ENCODE assay signal across 8 mouse cellular contexts in the genomic region with DNA sequence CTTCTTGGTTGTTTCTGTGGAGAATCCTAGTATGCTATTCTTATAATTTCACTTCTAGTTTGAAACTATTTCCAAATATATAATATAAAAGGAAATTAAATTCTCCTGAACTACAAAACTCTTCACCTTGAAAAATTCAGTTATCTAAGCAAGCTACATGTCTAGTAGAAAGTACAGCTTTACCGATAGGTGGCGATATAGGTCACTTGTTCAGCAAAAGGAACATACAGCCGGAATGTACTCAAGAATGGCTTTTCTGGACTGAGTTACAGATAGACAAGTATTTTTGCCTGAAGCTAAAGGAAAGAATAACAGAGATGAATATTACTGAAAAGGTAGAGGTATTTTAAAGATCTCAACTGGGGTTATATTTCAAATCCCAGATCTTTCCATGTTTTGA. TPM values are rescaled to one million over a fixed set of nuclear protein-coding genes. Genes with fewer than 3 reads are reported as not detected.
A peak's percentile ranks its signal among the peaks of the same experiment; 100 is the strongest.
DNase-seq lines count a peak whose midpoint lies in the region.

No protein-coding gene starts in this region.

- intact Hi-C loops in heart, postnatal 10 days (cut with DNase I), result loop anchor here (1.0 to 10.0 kb wide), 3 partner anchors 159 to 617 kb away; no protein-coding TSS in a partner anchor
- intact Hi-C loops in heart, postnatal 25 days (cut with DNase I), result loop anchor here (5.0 to 10.0 kb wide), 3 partner anchors 357 to 617 kb away; no protein-coding TSS in a partner anchor
- intact Hi-C loops in left cerebral cortex, postnatal 25 days (cut with DNase I), result loop anchor here (1.0 to 10.0 kb wide), 3 partner anchors 160 to 617 kb away; no protein-coding TSS in a partner anchor

- peak; percentile 61 to 73 for DNase-seq in heart, postnatal 10 days
- no peak for DNase-seq in heart, postnatal 25 days (ENCODE audit: low spot score)
- peak; percentile 29 for DNase-seq in testis, postnatal 14 days (ENCODE audit: low spot score)
- DNase-seq in testis, postnatal 10 days (ENCODE audit: low spot score), result no peak
- peak; percentile 23 for DNase-seq in cerebellum, adult 8-10 months
- peak; percentile 45 to 74 for DNase-seq in left cerebral cortex, postnatal 25 days (ENCODE audit: low spot score in 2 of 2)
- peak; percentile 55 for DNase-seq in retina, postnatal 7 days (ENCODE audit: low read depth, low spot score)
- no peak for DNase-seq in right cerebral cortex, postnatal 4 days

RNA-seq across cellular contexts. Expression of gene Ralgps2, which starts 22.0 kb away (rescaled TPM):
- total RNA-seq in heart, postnatal 10 days (2021), result 10 to 100 TPM; 22.0 to 24.5 TPM
- total RNA-seq in heart, postnatal 25 days (2021), result 10 to 100 TPM in 1 of 2 experiments, 1 to 10 TPM in 1; 8.6 to 10.4 TPM
- total RNA-seq in left cerebral cortex, postnatal 25 days (2021), result 10 to 100 TPM; 38.4 to 46.2 TPM

Comparison
In these comparisons a context has a peak if more than half of its experiments do, and no peak if none do; other contexts are left out.
1. DNase-seq: peak in heart, postnatal 10 days (2 of 2), testis, postnatal 14 days (single experiment), cerebellum, adult 8-10 months (single experiment), left cerebral cortex, postnatal 25 days (2 of 2) and retina, postnatal 7 days (single experiment); none in heart, postnatal 25 days (single experiment), testis, postnatal 10 days (single experiment) and right cerebral cortex, postnatal 4 days (single experiment).